Mouse (Mus musculus) kidney, adult 2 months (tissue): Measurements from ENCODE around the gene Ceacam3. TPM values are rescaled to one million over a fixed set of nuclear protein-coding genes. Genes with fewer than 3 reads are reported as not detected.
A peak's percentile ranks its signal among the peaks of the same experiment; 100 is the strongest.
"Not testable (repeated sequence)": the region's sequence is repeated elsewhere in the genome, so short reads cannot be mapped to it uniquely, and the experiment has no call there.

Experiments used
- DNase-seq: peaks from one replicate; pipeline ENCODE4 v3.0.0; 2021
- H3K27ac ChIP-seq: fragments of 200-500 bp; 2 replicates; pipeline ENCODE4 v1.5.1; 2012; ENCODE audit warnings: low read depth, low read length, control low read depth, inconsistent platforms; ENCODE audit not compliant: insufficient read depth
- H3K27me3 ChIP-seq: fragments of 200-500 bp; replicated peaks from 2 replicates; pipeline ENCODE4 v1.6.1; 2012; ENCODE audit warnings: mild to moderate bottlenecking, moderate library complexity, low read length, inconsistent platforms; ENCODE audit not compliant: control insufficient read depth, insufficient read depth
- H3K36me3 ChIP-seq: fragments of 200-500 bp; 2 replicates; pipeline ENCODE4 v1.6.1; 2012; ENCODE audit warnings: mild to moderate bottlenecking, moderate library complexity, low read length, inconsistent platforms; ENCODE audit not compliant: control insufficient read depth, insufficient read depth
- H3K4me1 ChIP-seq: fragments of 200-500 bp; 2 replicates; pipeline ENCODE4 v1.6.1; 2011; ENCODE audit warnings: low read length; ENCODE audit not compliant: control insufficient read depth, insufficient read depth
- H3K4me3 ChIP-seq: fragments of 200-500 bp; 2 replicates; pipeline ENCODE4 v1.5.1; 2011; ENCODE audit warnings: mild to moderate bottlenecking, low read depth, low read length, control low read depth; ENCODE audit not compliant: insufficient read depth
- CTCF ChIP-seq: fragments of 200-500 bp; conservative IDR thresholded peaks from 2 replicates; pipeline ENCODE4 v1.5.1; 2011; ENCODE audit warnings: low read depth, mild to moderate bottlenecking, control low read depth, low read length, moderate library complexity, mixed read lengths; ENCODE audit not compliant: insufficient read depth, insufficient read length
- POLR2A ChIP-seq: fragments of 200-500 bp; IDR thresholded peaks from one replicate; pipeline ENCODE4 v1.6.1; 2011; ENCODE audit warnings: low read depth, low read length, control low read depth
- WGBS: fragments of 180-500 bp; shearing (Covaris S2); methylation state at CpG from one replicate; pipeline ENCODE4 v1.1.7; 2018; 5-methylcytosine and 5-hydroxymethylcytosine counted together
- polyA plus RNA-seq: library from polyadenylated mRNA; depleted of rRNA; stranded (reverse); fragments of >200 nt; gene quantifications from 2 replicates; pipeline ENCODE4 v1.2.3, GENCODE M21; 2012; rRNA removed

Ceacam3 gene
- polyA plus RNA-seq: 0.11 and 0.14 TPM in 2 replicates

DNA sequence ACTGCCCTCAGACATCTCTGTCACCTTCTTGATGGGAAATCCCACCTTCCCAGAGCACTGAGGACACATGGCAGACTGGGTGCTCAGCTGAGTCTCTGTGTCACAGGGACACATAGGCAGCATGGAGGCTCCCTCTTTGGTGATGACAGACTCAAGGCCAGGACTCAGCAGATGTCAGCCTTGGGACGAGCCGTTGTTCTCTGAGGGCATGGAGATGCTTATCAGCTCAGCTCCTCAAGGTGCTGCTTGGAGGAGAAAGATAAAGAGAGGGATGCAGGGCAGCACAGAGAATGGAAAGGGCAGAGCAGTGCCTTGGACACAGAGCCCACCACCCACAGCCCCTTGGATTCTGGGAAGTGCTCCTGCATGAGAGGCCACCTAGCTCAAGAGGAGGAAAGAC, at the start of gene Ceacam3:
Gene Ceacam3 (plus strand): TSS at position 352 of the 400 bp plus-strand sequence.
- no peak for DNase-seq
- Histone ChIP-seq H3K36me3 (no peaks in the 10 kb centered on the region), H3K27ac (no peak within 1 kb of the TSS), H3K27me3 (no peaks in the 10 kb centered on the region), H3K4me1 (no peaks in the 10 kb centered on the region), H3K4me3 (no peak within 1 kb of the TSS)
- 88% methylated on average over 2 of the region's 2 CpGs for WGBS
- no peak for TF ChIP-seq POLR2A

DNA sequence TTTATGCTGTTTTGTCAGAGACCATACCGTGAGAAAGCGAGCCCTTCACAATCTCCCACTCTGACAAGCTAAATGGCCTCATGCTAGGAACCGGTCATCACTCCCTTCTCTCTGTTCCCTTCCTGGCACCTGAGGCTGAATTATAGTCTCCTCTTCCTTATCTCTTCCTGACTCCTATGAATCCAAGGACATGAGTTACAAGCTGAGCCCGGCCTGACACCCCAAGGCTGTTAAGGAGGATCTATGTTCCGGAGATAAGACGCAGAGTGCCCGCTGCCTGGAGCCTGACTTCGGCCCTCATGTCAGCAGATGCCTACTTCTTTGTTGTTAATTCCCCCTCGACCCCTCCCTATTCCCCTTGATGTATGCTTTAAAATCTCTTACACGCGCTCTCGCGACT, 48.5 kb upstream of the Ceacam3 start:
- not testable (repeated sequence) for H3K27me3 ChIP-seq, H3K27ac ChIP-seq, DNase-seq, H3K4me3 ChIP-seq, H3K36me3 ChIP-seq, H3K4me1 ChIP-seq
- WGBS: 84% methylated on average over 13 of the region's 13 CpGs

DNA sequence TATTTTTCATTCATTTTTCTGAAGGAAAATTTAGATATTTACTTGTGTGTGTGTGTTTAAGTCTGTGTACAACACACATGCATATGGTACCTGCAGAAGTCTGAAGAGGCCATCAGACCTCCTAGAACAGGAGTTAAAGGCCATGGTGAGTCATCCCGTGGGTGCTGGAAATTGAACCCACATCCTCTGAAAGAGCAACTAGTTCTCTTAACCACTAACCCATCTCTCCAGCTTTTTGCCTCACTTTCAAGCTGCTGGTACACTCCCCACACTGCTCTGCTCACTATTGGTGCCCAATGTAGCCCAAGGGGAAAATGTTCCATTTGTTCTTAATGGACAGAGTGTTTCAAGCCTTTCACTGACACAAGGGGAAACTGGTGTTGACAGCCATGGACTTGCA, 14.8 kb upstream of the Ceacam3 start:
- no peaks in the 10 kb centered on the region for H3K36me3 ChIP-seq
- no peaks in the 10 kb centered on the region for H3K27me3 ChIP-seq
- no peak overlapping the region for H3K27ac ChIP-seq
- no peak for DNase-seq
- TF ChIP-seq POLR2A (no peak), CTCF (no peak)
- no peaks in the 10 kb centered on the region for H3K4me1 ChIP-seq
- H3K4me3 ChIP-seq: no peak overlapping the region
- 93% methylated on average over 1 of the region's 1 CpGs for WGBS

DNA sequence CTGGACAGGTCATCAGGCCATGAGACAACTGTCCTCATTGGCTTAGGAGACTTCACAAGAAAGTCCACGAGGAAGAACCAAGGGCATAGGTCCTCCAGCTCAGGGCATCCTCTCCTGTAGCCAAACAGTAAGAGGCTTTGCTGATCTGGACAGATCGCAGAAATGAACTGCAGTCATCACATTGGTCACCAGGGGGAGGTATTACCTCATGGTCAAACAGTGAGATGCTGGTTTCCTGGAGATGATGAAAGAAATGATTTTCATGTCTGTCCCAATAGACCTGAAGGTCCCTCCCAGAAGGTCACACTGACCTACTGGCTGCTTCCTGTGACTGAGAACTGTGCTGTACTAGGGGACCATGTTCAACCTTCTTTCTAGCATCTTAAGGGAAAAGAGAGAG, 5.6 kb downstream of the Ceacam3 start:
- peak; percentile 86 for DNase-seq
- peak; percentile 52 for TF ChIP-seq CTCF
- no peak for TF ChIP-seq POLR2A
- WGBS: 27% methylated on average over 2 of the region's 2 CpGs

DNA sequence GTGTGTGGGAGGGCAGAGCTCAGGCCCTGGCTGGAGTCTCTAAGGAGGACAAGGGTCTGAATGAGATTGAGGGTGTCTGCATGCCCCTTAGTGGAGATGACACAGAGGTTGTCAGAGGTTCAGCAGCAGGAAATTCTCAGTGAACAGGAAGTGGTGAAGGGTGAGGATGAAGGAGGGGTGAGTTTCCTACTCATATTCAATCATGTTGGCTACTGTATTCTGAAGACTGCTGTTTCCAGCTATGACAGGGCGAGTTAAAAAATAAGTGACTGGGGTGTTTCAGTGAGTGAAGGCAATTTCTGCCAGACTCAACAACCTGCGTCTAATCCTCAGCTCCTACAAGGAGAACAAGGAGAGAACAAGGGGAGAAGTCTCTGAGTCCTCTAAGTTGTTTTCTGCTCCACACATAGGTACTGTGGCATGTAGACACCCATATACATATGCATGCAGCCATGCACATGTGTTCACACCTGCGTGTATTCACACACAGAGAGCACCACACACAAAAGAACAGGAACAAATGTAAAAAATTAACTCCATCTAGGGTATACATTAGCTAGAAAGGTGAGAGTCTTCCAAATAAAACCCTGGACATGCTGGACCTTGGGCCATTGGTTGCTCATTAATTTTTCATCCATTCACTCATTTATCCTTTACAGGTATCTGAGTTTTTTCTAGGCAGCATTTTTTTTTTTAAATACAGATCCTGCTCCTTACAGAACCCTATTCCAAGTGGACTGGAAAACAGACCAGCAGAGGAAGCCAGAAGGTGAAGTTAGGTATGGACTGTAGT, 7.0 kb downstream of the Ceacam3 start:
- peak; percentile 88 for DNase-seq
- Histone ChIP-seq H3K36me3 (no peaks in the 10 kb centered on the region), H3K27ac (peak overlapping the region; percentile 59), H3K4me3 (no peak overlapping the region), H3K4me1 (peaks cover 17% of the 10 kb centered on the region), H3K27me3 (no peaks in the 10 kb centered on the region)
- no peak for TF ChIP-seq CTCF
- no peak for TF ChIP-seq POLR2A
- WGBS: 44% methylated on average over 3 of the region's 3 CpGs

More for the DNA sequence above, 5.6 kb downstream of the Ceacam3 start:
- Histone ChIP-seq H3K27ac (no peak overlapping the region), H3K27me3 (no peaks in the 10 kb centered on the region), H3K36me3 (no peaks in the 10 kb centered on the region), H3K4me1 (peaks cover 17% of the 10 kb centered on the region), H3K4me3 (no peak overlapping the region)

DNA sequence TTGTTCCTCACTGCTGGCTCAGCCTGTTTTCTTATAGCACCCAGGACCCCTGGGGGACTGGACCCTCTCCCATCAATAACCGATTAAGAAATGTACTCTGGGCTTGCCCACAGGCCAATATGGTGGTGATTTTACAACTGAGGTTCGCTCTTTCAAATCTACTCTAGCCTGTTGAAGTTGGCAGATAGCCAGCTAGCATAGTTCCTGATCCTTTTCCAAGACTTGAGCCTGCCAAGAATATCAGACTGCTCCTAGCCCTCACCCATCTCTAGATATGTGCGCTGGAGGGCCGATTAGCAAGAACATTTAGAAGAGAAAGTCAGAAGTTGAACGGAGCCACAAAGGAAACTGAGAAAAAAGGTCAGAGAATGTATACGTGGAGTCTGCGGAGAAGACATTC, 8.9 kb downstream of the Ceacam3 start:
- TF ChIP-seq POLR2A (no peak), CTCF (no peak)
- 53% methylated on average over 7 of the region's 7 CpGs for WGBS
- H3K4me3 ChIP-seq: no peak overlapping the region
- peaks cover 17% of the 10 kb centered on the region for H3K4me1 ChIP-seq
- no peaks in the 10 kb centered on the region for H3K36me3 ChIP-seq
- DNase-seq: peak; percentile 75
- H3K27me3 ChIP-seq: no peaks in the 10 kb centered on the region
- H3K27ac ChIP-seq: no peak overlapping the region

DNA sequence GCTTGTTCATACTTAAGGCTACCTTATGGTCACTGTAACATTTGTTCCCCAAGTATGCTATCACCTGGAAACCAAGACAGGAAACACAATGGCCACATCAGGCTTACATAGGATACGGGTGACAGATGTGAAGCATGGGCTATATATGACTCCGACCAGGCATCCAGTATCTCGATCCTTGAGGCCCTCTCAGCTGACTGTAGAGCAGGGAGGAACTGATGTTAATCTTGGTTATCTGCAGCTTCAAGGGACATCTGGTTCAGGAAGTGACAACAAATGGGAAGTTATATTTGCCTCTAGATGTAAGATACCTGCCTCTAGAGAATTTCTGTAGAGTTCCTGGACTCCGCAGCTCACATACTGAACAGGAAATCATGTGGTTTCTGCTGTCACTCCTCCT, 21.7 kb downstream of the Ceacam3 start:
- no peak for TF ChIP-seq POLR2A
- WGBS: 85% methylated on average over 4 of the region's 4 CpGs
- Histone ChIP-seq H3K27ac (no peak overlapping the region), H3K36me3 (no peaks in the 10 kb centered on the region), H3K4me3 (no peak overlapping the region), H3K27me3 (no peaks in the 10 kb centered on the region), H3K4me1 (no peaks in the 10 kb centered on the region)
- no peak for DNase-seq

DNA sequence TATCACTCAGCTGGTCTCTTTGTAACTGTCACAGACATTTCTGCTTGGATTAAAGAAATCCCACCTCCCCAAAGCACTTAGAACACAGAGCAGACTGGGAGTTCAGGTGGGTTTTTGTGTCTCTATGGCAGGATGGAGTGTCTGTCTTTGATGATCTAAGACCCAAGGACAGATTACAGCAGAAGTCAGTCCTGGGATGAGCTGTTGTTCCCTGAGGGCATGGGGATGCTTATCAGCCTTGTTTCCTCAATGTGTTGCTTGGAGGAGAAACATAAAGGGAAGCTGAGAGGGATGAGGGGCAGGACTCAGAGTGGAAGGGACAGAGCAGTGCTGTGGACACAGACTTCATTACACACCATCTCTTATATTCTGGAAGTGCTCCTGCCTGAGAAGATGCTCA, 53.1 kb downstream of the Ceacam3 start, which contains the start of gene Psg29:
Gene Psg29 (plus strand): TSS at position 301 of the 400 bp plus-strand sequence.
- no peak within 1 kb of the TSS for H3K4me3 ChIP-seq
- DNase-seq: no peak
- H3K4me1 ChIP-seq: no peaks in the 10 kb centered on the region
- TF ChIP-seq POLR2A (no peak), CTCF (no peak)
- H3K27ac ChIP-seq: no peak within 1 kb of the TSS
- no peaks in the 10 kb centered on the region for H3K27me3 ChIP-seq
- H3K36me3 ChIP-seq: no peaks in the 10 kb centered on the region
